Mouse (Mus musculus) layer of hippocampus, postnatal 36 days (tissue): ENCODE measurements around the gene Hmg20a. TPM values are rescaled to one million over a fixed set of nuclear protein-coding genes. Genes with fewer than 3 reads are reported as not detected.

Source experiments
- DNase-seq, 2 experiments: peaks; one replicate each; pipeline ENCODE4 v3.0.0; 2022
- total RNA-seq, 2 experiments: library from RNA; stranded (reverse); gene quantifications; 2 replicates each; pipeline ENCODE4 v1.2.3; 2021

Gene Hmg20a
- total RNA-seq, 2 experiments from 2014 or later, result 77.3 to 80.8 TPM

DNA sequence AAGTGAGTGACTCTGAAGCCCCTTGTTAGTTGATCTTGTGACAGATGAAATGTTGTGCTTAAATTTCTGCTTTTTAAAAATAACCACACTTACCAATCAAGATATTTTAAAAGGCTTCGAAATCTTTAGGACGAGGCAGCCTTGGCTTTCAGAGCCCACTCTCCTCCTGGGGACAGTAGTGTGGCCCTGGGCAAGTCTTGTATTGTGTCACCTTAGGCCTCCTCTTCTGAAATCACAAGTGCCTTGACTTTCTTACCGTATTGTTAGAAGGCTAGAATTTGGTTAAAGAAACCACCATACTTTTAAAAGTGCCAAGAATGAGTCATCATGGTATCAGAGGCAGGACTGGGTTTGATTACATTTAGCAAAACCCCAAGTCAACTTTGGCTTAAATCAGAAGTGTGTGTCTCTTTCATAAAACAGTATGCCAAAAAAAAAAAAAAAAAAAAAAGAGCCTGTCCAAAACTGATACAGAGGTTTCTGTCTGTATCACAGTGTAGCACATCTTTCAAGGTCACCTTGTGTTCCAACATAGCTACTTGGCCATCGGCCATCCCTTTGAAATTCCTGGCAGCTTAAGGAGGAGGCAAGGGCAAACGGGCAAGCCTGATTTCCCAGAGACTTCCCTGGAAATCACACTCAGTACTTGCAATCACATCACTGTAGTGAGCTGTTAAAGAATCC is 78.9 kb downstream of the Hmg20a start:
- no peak for DNase-seq

DNA sequence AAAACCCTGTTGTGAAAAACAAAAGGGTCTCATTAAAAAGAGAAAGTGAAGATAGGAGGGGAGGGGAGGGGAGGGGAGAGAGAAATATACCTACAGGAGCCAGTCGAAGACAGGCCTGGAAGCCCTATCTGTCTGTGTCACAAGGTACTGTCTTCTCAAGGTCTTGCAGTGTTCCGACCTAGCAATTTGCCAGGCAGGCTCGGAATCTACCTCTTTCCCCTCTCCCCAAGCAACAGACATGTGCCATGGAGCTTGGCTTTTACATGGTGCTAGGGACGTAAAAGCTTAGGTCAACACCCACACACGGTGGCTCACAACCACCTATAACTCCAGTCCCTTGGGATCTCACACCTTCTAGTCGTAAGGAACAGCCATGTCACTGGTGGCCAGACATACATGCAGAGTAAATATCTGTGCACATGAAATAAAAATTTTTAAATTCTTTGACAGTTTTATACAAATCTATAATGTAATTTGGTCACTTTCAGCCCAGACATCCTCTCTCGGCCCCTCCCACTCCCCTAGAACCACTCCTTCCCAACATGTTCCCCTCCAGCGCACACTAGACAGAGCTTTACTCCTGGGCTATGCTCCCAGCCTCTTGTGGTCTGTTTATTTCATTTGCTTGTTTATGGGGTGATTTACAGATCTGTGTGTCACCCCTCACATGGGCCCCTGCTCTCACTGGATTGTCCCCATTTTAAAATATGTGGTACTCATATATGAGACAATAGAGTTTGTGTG is 81.1 kb downstream of the Hmg20a start:
- no peak for DNase-seq

DNA sequence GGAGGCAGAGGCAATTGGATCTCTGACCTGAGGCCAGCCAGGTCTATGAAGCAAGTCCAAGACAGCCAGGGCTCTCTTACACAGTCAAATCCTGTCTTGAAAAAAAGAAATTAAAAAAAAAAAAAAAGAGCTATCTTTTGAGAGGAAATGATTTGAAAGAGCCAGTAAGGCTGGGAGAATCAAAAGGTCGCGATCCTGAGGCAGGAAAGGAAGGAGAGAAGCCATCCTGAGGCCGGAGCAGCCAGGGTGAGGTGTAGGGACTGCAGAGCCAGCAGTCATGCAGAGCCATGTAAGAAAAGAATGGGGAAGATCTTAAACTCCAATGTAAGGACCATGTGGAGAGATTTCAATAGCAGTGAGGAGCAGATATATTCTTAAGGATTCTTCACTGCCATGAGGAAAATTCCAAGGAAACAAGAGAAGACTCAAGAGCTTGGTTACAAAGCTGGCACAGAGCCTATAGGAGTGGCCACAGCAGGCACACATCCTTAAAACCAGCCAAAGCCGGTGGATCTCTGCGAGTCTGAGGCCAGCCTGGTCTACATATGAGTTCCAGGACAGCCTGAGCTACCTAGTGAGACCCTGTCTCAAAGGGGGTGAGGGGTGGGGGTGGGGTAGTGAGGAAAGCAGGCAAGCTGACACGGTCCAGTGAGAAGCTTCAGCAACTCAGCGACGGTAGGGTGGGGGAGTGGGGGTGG is 82.6 kb downstream of the Hmg20a start:
- no peak for DNase-seq

DNA sequence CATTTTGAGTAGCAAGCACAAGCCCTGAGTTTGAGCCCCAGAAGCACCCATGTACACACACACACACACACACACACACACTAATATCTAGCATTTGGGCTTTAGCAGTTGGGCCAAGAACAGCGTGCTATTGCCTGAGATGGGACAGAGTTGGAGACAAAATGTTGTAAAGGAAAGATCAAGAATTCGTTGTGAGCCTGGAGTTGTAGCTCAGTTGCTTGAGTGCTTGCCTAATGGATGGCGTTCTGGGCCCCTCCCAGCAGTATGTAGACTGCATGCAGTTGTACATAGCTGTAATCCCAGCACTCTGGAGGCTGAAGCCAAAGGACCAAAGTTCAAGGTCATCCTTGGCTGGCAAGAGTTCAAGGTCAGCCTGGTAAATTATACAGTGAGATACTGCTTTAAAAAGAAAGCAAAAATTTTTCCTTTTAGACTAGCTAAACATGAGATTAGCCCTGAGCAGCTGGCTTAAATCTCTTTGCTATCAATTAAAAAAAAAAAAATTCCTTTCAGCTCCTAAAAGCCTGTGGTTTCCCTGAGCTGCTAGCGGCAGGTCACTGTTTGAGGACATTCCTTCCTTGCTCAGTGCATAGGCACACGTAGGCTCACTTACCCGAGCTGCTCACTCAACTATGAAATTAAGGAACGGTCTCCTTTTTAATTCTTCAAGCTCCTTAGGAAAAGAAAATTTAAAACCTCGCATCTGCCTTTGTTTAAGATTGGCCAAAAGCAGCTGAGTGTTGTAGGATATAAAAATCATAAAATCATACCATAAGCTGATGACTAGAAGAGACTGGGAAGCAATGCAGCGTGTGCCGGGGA is 83.5 kb downstream of the Hmg20a start:
- no peak for DNase-seq

DNA sequence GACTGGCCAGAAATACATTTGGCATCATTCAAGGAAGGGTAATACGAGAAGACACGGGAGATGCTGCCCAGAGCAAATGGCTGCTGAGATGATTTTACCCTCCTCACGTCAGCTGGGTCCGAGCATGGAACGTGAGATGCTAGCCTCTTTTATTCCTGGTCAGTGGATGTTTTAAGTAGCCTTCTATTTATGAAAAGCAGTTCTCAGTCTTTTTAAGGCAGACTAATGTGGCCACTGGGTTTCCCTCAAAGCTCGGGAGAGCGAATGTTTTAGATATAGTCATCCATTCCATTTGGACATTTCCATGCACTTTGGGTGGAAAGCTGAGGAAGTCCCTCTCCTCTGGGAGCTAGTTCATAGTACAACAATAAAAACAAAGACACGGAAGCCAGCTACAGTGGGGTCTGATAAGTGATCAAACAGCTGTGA is 84.1 kb downstream of the Hmg20a start:
- DNase-seq, result no peak

DNA sequence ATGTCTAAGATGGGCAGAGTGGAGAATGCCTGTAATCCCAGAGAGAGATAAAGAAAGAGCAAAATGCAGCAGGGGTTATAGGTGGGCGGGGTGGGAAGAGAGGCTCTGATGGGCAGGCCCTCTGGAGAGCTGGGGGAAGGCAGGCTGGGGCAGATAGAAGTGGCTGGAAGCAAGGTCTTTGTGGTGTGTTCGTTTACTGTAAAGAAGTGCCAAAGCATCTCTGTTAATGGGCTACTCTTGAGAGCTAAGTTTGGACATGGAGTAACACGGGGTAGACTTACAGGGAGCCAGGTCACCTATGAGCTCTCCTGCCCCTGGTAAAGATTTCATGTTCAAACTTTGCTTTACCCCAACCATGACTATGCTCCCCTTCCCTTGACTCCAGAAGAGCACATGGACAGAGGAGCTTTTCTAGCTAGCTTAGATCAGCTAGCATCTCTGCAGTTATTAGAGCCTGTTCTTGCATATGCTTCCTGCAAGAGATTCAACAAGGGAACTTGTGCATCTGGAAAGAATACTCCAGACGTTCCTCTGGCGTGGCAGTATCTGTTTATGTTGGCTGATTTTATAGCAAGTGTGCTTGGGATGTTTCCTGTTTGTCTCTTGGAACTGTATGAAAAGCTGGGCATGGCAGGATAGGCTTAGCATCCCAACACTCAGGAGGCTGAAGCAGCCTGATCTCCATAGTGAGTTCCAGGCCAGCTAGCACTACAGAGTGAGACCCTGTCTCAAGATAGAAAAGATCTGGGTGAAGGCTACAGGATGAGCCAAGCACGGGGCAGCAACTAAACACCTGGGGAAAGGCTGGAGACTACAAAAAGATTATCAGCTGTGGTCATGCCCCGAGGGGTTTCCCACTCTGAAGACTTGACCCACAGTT is 85.5 kb downstream of the Hmg20a start:
- no peak for DNase-seq

DNA sequence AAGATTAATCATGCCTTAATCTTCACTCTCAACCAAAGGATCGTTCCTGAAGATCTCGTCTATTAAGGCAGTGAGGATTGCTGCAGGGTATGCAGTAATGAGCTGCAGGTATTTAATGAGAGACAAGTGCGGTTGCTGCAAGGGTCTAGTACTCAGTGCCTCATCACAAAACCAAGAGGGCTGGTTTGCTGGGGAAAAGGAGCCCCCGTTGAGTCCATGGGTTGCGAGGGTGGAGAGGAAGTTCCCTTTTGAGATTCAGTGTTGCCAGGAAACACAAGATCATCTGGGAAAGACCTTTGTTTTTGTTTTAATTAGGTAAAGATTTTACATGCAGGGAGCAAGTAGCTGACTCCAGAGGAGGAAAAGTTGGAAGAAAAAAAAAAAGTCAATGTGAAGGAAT is 86.1 kb downstream of the Hmg20a start:
- DNase-seq, result no peak

DNA sequence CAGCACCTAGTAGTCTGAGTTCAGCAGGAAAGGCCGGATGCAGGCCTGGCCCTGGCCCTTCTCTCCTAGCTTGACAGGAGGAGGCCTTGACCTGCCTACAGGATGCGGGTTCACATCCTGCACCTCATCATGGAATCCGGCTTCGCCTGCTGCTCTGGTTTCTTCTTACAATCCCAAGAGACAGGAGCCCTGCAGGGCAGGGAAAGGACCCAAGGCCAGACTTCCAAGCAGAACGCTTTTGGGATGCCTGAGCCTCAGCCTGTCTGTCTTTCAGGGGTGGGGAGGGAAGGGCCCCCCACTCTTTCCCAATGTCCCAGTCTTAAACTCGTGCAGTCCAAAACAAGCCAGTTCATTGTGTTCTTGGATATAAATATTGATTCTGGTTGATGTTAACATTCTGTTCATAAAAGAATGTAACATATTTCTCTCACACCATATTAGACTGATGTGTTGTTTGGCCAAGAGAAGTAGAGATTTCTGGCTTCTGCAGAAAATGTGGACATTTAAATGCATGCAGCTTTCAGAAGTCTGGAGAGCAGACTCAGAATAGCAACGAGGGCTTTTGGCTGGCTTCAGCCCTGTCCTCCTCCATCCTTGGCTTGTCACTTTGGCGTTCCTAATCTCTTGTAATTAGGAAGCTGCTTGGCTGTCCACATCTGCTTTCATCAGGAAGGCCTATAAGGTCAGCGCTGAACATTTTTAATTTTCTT is 86.8 kb downstream of the Hmg20a start:
- DNase-seq, result no peak

DNA sequence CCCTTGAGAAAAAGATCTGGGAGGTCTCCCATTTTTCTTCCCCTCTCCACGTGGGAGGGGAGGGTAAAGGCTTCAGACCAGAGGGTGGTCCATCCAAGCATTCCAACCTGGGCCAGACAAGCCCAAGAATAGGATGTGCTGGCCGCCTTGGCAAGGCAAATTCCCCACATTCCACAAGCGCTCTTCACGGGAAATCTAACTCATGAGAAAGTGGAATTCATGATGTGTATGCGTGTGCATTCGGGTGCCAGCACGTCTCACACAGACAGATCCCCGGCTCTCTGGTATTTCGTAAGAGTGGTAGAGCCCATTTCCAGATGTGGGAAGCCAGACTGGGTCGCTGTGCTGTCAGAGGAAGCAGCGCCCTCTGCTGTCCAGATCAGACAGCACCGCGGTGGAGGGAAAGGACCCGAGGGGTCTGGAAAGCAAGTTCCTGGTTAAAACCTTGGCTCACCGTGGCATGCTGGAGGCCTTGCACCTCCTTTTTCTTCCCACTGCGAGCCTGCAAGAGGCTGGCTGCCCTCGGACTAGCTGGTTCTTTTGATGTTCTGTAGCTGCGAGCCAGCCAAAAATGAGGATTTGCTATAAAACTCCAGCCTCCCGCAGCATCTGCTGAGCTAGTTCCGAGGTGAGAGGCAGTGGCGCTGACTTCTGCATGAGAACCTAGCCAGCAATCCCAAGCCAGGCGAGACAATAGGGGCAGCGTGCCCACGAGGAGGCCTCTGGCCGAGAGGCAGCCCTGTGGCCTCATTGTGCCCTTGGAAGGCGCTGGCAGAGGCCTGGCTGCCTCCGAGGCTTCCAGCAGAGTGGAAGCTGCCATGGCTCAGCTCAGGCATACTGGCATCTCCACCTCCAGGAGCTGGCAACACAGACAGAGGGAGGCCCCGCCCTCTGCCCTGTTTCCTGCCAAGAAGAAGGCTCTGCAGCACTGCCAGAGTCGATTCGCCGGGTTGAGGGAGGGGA is 87.7 kb downstream of the Hmg20a start:
- DNase-seq, result peak; percentile 87 to 91

DNA sequence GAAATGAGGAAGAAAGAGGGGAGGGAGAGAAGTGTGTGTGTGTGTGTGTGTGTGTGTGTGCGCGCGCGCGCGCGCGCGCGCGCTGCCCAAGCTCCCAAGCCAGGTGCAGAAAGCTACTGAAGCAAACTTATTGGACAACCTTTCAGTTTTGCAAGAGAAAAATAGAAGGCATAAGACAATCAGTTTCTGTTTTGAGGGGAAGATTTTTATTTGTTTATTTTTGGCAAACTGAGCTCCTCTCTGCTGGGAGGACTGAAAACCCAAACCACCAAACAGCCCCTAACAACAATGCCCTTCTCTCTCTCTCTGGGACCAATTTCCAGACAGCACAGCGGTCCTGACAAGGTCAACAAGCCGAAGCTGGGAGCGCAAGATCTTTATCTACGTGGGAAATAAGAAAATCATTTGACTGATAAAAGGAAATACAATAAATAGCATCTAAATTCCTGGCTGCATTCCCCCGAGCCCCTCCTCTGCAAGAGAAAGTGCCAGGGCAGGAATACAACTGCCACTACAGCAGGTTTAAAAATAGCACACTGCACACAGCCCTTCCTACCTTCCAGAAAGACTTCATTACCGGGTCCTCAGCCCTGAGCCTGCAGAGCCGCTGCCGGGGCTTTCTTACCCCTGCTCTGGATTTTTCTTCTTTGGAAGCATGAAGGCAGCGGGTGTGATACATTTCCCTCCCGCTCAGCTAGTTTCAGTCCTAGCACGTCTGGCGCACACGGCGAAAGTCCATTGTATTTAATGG is 88.7 kb downstream of the Hmg20a start:
- no peak for DNase-seq

DNA sequence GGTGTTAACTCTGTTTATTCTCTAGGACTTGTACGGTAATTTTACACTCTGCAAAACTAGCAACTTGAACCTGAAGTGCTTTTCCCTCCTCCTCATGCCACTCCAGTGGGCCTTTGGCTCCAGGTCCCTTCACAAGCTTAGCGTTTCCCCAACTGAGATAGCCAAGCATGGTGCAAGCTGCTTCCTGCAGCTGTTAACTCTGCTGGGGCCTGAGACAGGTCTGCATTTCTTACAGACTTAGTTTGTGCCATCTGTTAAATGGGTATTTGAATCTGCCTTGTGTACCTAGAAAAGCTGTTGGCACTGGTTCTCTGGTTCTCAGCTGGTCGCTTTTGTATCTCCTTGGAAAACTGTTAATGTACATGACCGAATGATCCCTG is 89.3 kb downstream of the Hmg20a start:
- no peak for DNase-seq

DNA sequence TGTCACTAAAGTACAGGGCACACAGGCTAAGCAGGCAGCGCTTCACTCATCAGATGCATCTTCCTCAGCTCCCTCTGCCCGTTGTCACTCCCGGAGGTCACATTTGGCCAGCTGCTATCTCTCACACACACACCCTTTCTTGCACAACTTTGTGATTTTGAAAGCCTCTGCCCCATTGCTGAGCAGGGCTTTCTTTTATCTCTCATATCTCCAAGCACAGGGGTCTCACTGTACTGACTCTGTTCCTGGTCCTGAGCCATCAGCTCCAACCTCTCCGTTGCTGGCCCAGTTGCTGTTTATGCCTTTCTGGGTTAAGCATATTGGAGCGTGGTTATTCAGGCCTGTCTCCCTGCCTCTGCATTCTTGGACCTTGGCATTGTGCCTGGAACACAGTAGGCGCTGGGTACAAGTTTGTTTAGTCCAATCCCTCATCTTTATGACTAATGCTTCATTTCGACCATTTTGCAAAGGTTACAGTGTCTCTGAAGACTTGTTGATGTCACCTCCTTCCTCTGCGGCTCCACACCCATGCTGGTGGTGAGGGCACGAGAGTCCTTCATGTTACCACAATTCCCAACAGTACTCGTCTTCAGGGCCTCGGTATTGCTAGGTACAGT is 90.5 kb downstream of the Hmg20a start:
- no peak for DNase-seq

DNA sequence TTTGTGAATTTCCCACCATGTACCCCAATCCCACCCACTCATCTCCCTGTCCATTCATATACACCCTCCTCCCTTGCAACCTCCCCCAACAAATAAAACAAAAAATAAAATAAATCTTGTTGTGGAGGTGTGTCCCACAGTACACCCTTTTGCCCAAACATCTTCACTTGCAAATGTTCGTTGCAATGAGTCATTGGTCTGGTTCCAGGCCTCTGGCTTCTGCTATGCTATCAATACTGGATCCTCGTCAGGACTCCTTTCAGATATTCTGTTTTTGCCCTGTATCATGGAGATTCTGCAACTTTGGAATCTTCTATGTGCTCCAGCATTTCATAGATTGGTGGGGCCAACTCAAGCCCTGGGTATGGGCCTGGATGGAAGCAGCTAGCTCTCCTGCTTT is 91.9 kb downstream of the Hmg20a start:
- no peak for DNase-seq

DNA sequence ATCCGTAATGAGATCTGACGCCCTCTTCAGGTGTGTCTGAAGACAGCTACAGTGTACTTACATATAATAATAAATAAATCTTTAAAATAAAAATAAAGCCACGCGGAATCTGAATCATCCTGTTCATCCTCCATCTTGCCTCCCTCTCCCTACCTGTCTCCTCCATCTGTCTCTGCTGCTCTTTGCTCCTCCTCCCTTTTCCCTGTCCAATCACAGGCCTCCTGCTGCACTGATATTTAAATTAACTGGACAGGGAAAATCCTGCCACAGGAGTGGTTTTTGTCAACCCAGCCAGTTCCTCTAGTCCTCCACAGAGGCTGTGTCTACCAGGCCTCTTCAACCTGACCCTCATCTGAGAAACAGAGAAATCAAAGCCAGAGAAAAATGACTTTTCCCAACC is 94.1 kb downstream of the Hmg20a start:
- DNase-seq, result no peak

DNA sequence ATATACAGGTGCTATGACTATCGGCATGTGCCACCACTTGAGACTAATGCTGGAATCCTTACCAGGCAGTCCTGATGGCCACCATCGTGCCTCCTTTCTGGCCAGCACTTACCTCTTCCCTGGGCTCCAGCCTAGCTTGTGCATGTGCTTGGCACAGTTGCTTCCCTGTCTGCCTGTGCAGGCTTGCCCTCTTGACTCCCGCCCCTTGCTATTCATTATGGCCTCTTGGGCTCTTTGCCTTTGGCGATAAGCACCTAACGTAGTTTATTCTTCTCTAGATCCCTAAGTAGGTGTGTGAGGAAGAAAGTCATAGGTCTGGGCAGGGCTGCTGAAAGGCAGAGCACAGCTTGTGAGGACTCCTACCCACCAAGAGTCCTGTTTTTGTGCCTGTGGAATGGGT is 96.7 kb downstream of the Hmg20a start:
- DNase-seq, result no peak

DNA sequence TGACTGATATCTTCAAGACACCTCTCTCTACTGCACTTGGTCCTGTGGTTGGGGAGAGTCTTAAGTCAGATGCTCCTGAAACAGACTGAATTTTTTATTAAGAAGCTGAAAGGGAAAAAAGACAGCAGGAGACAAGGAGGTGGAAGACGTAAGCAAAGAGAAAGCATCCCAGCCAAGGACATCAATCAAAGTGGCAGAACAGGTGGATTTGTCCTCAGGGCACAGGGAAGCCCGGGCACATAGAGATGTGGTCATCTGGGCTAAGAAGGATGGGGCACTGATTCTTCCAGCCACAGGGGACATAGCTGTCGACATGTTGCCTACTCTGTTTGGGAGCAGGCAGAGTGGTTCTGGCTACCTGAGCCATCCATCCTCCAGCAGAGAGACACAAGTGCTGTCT is 97.8 kb downstream of the Hmg20a start:
- no peak for DNase-seq

DNA sequence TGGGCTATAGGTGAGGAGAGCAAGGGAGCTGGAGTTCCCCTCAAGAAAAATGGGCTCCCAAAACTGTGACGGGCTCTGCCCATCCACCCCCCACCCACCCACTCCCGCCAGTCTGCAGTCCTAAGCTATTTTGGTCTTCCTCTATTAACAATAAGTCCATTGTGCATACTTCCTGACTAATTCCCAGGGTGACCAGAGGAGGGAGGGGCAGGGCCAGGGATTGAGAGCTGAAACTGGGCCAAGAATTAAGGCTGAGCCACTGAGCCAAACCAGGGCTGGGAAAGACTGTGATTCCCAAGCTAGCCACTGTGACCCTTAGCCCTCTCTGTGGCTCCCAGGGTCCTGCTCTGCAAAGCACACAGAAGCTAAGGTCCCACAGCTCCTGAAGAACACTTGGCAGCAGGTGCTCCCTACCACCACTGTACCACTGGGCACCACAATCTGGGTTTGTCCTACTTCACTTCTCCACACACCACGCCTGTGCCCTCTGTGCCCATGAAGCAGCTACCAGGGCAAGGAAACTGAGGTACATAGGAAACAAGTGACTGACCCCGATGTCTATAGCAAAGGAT is 98.4 kb downstream of the Hmg20a start:
- DNase-seq, result no peak

DNA sequence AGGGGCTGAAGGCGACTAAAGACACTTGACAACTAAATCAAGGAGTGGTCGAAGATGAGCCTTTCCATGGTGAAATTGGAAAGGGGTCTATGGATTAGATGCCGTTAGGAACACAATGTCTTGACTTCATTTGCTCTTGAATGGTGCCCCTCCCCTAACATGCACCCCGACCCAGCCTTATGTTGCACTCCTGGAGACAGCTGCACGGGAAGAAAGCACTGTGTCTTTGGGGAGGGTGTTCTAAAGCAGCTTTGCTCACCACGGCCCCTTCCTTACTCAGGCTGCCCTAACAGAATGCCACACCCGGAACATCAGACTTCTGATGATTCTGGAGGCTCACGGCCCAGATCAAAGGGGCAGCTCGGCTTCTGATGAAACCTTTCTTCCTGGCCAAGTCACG is 103.9 kb downstream of the Hmg20a start:
- no peak for DNase-seq
